Mouse (Mus musculus): ENCODE data around the gene Zfp775.

Gene Zfp775

GRCm38 (mm10) chr6:48628808-48629660 lies 27.2 kb downstream of the Zfp775 start:
- DNase-seq = peak; percentile 25 to 39

DNA sequence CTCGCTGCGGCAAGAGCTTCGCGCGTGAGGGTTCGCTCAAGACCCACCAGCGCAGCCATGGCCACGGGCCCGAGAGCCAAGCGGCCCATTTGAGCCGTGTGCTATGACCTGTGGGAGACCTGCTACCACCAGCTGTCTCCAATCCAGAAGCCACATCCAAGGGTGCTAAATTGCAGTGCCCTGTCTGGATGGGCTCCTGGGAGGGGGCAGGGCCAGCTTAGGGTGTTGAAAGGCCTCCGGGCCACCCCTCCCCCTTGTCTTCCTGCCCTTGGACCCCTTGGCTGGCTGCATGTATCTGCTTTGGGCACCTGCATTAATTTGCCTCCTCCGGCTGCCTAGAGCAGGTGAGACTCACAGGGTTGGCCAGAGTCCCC lies 27.8 kb downstream of the Zfp775 start:
- DNase-seq = no peak

GRCm38 (mm10) chr6:48630831-48631230 lies 29.0 kb downstream of the Zfp775 start:
- peak in 1 of 2 experiments; percentile 12 for DNase-seq

DNA sequence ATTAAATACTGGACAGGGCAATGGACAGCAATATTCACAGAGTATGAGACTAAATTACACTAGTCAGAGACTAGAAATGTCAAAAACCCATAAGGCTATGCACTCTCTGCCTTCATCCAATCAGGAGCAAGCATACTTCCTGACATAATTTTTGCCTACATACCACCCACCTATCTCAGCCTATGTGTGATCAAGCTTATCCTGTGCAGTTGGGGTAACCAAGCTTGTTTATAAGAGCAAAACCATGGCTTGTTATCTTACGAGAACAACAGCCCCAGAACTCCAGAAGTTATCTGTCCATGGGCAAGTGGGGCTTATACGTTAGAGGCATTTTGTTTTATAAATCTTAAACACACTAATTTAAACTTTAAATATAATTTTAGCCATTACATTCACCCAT lies 33.2 kb downstream of the Zfp775 start:
- no peak for DNase-seq

DNA sequence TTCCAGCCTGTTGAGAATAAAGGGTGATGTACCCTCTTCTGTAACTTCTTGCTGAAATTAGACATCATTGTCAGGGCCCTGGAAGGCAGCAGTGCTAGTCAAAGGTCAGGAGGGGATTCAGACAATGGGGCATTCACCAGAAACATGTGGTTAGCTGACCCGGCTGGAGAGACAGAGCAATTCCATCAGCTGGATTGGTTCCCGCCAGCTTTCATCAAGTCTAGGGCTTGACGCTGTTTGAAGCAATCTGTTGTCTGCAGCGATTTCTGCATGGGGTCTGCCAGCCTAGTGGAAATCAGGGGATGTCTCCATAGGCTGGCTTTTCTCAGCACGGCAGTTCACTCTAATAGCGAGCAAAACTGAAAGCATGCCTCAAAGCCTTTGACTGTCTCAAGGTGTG lies 34.7 kb downstream of the Zfp775 start:
- DNase-seq = peak in 1 of 2 experiments; percentile 15

- no peak for DNase-seq
Observed at GRCm38 (mm10) chr6:48637811-48638500, 36.1 kb downstream of the Zfp775 start.

- DNase-seq = no peak
Observed at GRCm38 (mm10) chr6:48638553-48638952, 36.7 kb downstream of the Zfp775 start.

DNA sequence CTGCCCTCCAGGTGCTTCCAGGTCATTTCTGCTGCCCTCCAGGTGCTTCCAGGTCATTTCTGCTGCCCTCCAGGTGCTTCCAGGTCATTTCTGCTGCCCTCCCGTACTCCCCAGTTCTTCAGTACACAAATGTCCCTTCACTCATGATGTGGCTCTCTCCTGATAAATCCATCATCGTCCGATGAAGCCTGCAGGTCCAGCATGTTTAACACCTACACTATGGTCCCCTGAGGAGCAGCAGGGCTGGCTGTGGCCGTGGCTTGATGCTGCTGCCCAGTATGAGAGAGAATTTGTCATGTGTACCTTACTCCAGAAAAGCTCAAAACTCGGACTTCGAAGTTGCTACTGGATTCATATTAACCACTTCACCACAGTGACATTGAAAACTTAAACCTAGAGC lies 39.5 kb downstream of the Zfp775 start:
- no peak for DNase-seq

DNA sequence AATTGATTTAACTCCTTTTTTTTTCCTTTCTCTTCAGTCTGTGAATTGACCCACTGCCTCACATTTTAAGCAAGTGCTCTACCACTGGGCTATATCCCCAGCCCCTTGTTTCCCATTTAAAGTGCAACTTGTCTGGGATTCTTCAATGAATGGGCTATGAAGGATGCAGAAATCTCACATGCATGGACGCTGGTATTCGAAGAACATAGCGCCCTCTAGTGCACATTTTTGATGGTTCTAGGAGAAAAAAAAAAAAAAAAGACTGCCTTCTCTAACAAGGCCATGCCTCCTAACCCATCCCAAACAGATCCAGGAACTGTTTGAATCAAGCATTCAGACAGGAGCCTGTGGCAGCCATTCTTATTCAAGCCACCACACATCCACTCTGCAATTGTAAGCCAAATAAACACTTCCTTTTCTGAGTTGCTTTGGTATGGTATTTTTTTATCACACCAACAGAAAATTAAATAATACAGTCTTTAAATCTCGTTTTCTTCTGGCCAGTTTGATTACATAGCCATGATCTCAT lies 41.0 kb downstream of the Zfp775 start:
- peak in 1 of 2 experiments; percentile 40 for DNase-seq

GRCm38 (mm10) chr6:48645660-48646308 lies 43.9 kb downstream of the Zfp775 start:
- peak; percentile 65 to 79 for DNase-seq

- no peak for DNase-seq
Observed at GRCm38 (mm10) chr6:48646309-48646690, 44.4 kb downstream of the Zfp775 start.

- DNase-seq = peak; percentile 81 to 84
Observed at GRCm38 (mm10) chr6:48646995-48647394, 45.1 kb downstream of the Zfp775 start, which contains the start of gene Gimap8. Gene Gimap8, plus strand, starts transcription at chr6:48647234.

- no peak for DNase-seq
Observed at GRCm38 (mm10) chr6:48647611-48648010, 45.7 kb downstream of the Zfp775 start.

- no peak for DNase-seq
Observed at GRCm38 (mm10) chr6:48648779-48649178, 46.9 kb downstream of the Zfp775 start.

DNA sequence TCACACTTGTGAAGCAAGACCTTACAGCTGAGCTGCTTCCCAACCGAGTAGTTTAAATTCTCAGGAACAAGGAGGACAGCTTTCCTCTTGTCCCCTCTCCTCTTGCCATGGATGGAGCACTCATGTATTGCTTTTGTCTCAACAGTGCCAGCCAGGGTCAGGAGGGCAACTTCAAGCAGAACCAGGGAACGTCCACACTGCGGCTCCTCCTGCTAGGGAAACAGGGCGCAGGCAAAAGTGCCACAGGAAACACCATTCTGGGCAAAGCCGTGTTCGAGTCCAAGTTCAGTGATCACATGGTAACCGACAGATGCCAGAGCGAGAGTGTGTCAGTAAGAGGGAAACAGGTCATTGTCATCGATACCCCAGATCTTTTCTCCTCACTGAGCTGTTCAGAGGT lies 48.2 kb downstream of the Zfp775 start:
- DNase-seq = no peak

- DNase-seq = no peak
Observed at GRCm38 (mm10) chr6:48658721-48659120, 56.9 kb downstream of the Zfp775 start.

GRCm38 (mm10) chr6:48664750-48665149 lies 62.9 kb downstream of the Zfp775 start:
- DNase-seq = no peak

DNA sequence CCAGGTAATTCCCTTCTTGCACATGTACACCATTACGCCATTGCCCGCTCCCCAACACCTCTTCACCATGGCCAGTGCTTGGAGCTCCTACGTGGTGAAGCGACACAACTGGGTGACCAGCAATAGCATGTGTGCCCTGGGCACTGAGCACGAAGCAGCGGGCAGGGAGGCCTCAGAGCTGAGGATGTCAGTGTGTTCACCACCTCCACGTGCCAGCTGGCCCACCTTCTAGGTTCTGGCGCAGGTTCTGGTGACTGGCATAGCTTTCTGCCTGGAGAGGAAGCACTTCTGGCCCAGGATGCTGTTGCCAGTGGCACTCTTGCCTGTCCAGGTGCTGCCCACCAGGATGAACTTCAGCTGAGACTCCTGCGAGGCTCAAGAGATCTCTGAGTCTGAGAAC lies 63.6 kb downstream of the Zfp775 start:
- DNase-seq = no peak

DNA sequence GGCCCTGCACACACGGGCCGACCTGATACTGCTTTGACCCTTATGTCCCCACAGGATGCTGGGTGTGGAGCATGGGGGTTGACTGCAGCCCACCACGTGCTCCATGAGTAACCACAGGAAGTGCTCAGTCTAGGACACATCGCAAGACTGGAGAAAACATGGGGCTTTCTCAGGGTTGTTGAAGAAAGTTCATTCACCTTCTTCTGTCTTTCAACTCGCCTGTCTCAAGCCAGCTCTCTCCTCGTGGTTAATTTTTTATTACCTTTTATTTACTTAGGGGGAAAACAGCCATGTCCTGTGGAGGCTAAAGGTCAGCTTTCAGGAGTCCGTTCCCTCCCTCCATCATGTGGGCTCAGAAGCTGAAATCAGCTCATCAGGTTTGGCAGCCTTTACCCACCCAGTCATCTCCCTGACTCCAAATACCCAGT lies 64.3 kb downstream of the Zfp775 start:
- DNase-seq = no peak

- DNase-seq = no peak
Observed at GRCm38 (mm10) chr6:48668022-48668421, 66.2 kb downstream of the Zfp775 start.

- no peak for DNase-seq
Observed at GRCm38 (mm10) chr6:48669446-48669969, 67.6 kb downstream of the Zfp775 start.
